Mouse (Mus musculus): Measurements from ENCODE around the gene E2f3.

DNA sequence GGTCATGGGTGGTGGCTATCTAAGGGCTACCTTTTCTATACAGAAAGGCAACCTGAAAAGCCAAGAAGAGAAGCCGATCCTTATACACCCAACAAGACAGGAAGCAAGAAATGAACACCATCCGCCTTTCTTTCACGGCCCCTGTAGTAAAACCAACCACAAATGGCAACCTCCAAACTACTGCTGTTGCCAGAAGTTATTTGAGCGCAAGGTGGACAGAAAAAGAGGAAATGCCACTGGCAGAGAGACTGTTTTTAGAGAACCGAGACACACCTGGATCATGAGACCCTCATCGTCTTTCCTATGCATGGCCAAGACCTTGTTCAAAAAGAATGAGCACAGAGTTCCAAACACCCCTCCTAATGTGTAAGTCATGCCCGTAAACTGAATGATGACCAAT lies 15.5 kb downstream of the E2f3 start:
- TF ChIP-seq CTCF (conservative IDR thresholded peaks at IDR 0.05; ENCODE audit: low read length) = no peak
- no peak for TF ChIP-seq POU5F1 (IDR thresholded peaks at IDR 0.05; ENCODE audit: borderline replicate concordance, low read length)
